Mouse (Mus musculus) limb, embryonic 12.5 days (tissue): ENCODE results near the gene Fam19a5. TPM values are rescaled to one million over a fixed set of nuclear protein-coding genes. Genes with fewer than 3 reads are reported as not detected.

Experiments
- ATAC-seq: fragments of 200-750 bp; cut with Nextera tagmentation; 2 replicates; pipeline ENCODE4 v1.8.0; 2017; ENCODE audit warnings: low read depth, moderate TSS enrichment; ENCODE audit not compliant: insufficient number of reproducible peaks, insufficient read depth, low FRiP score, low TSS enrichment
- H3K27ac ChIP-seq: fragments of 300-500 bp; sonication (generic); 2 replicates; pipeline ENCODE4 v1.5.1; 2016; ENCODE audit warnings: mild to moderate bottlenecking, moderate library complexity
- H3K27me3 ChIP-seq: fragments of 300-500 bp; sonication (generic); 2 replicates; pipeline ENCODE4 v1.6.1; 2016; ENCODE audit warnings: mild to moderate bottlenecking, moderate library complexity
- H3K36me3 ChIP-seq: fragments of 300-500 bp; sonication (generic); 2 replicates; pipeline ENCODE4 v1.6.1; 2016; ENCODE audit warnings: mild to moderate bottlenecking, moderate library complexity
- H3K4me1 ChIP-seq: fragments of 300-500 bp; sonication (generic); replicated peaks from 2 replicates; pipeline ENCODE4 v1.6.1; 2016
- H3K4me2 ChIP-seq: fragments of 300-500 bp; sonication (generic); 2 replicates; pipeline ENCODE4 v1.6.1; 2016; ENCODE audit warnings: mild to moderate bottlenecking, moderate library complexity
- H3K4me3 ChIP-seq: fragments of 300-500 bp; sonication (generic); replicated peaks from 2 replicates; pipeline ENCODE4 v1.5.1; 2016; ENCODE audit warnings: mild to moderate bottlenecking
- H3K9ac ChIP-seq: fragments of 300-500 bp; sonication (generic); replicated peaks from 2 replicates; pipeline ENCODE4 v1.6.1; 2016; ENCODE audit warnings: mild to moderate bottlenecking, moderate library complexity
- H3K9me3 ChIP-seq: fragments of 300-500 bp; sonication (generic); 2 replicates; pipeline ENCODE4 v1.6.1; 2016; ENCODE audit warnings: mild to moderate bottlenecking, moderate library complexity
- WGBS: fragments of 180-500 bp; shearing (Covaris S2); methylation state at CpG from one replicate; pipeline ENCODE4 v1.1.7; 2016; 5-methylcytosine and 5-hydroxymethylcytosine counted together
- polyA plus RNA-seq: library from polyadenylated mRNA; unstranded; fragments of >200 nt; fragmentation: Nextera tagmentation; extraction: Ambion mirVana; gene quantifications from 2 replicates; pipeline ENCODE4 v1.2.1, GENCODE M21; 2016

The Fam19a5 gene
- 2.6 and 3.5 TPM in 2 replicates for polyA plus RNA-seq

DNA sequence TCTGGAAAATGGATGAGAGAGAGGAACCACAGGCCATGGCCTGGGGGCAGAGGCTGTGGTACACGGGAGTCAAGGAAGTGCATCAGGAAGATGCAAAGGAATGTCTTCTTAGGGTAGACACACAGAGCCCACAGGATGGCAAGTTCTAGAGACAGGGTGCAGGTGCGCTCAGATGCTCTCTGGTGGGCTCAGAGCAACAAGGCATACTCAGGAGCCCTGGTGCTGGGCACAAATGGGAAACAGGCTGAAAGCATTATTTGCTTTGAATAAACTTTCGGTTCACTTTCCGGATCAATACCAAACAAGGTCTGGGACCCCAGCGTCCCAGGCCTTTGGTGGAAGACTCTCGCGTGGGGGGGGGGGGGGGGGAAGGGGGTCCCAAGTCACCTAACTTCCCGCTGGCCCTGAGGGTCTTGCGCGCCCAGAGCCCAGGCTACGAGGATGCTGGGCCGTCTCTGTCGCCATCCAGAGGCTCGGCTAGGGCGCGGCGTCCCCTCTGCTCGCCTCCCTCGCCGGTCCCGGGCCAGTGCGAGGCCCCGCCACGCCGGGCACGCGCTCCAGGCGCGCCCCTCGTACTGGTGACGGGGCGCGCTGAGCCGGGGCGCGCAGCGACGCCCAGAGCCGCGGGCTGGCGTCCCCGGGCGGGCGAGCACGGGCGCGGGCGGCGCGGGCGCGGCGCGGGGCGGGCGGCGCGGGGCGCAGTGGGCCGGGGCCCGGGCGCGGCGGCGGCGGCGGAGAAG, at the start of gene Fam19a5:
Gene Fam19a5 (plus strand): TSS at position 701 of the 740 bp plus-strand sequence.
- Histone ChIP-seq H3K27ac (no peak within 1 kb of the TSS), H3K9me3 (no peaks in the 10 kb centered on the region), H3K4me2 (peak within 1 kb of the TSS; percentile 95), H3K36me3 (no peaks in the 10 kb centered on the region), H3K9ac (peak within 1 kb of the TSS; percentile 51), H3K4me3 (peak within 1 kb of the TSS; percentile 51), H3K27me3 (peaks cover 92% of the 10 kb centered on the region), H3K4me1 (peaks cover 3% of the 10 kb centered on the region)
- ATAC-seq = no peak
- WGBS = 1% methylated on average over 46 of the region's 67 CpGs

- ATAC-seq = no peak
- Histone ChIP-seq H3K36me3 (no peaks in the 10 kb centered on the region), H3K9me3 (no peaks in the 10 kb centered on the region), H3K9ac (no peak overlapping the region), H3K4me3 (no peak overlapping the region), H3K4me1 (no peaks in the 10 kb centered on the region), H3K27me3 (no peaks in the 10 kb centered on the region), H3K4me2 (no peak overlapping the region), H3K27ac (no peak overlapping the region)
- 80% methylated on average over 3 of the region's 3 CpGs for WGBS
Observed at GRCm38 (mm10) chr15:87501737-87502136, 42.4 kb upstream of the Fam19a5 start.

GRCm38 (mm10) chr15:87507349-87507748, 36.8 kb upstream of the Fam19a5 start:
- Histone ChIP-seq H3K4me1 (no peaks in the 10 kb centered on the region), H3K27ac (no peak overlapping the region), H3K9me3 (no peaks in the 10 kb centered on the region), H3K4me3 (no peak overlapping the region), H3K27me3 (no peaks in the 10 kb centered on the region), H3K9ac (no peak overlapping the region), H3K36me3 (no peaks in the 10 kb centered on the region), H3K4me2 (no peak overlapping the region)
- no peak for ATAC-seq
- 75% methylated on average over 3 of the region's 3 CpGs for WGBS

DNA sequence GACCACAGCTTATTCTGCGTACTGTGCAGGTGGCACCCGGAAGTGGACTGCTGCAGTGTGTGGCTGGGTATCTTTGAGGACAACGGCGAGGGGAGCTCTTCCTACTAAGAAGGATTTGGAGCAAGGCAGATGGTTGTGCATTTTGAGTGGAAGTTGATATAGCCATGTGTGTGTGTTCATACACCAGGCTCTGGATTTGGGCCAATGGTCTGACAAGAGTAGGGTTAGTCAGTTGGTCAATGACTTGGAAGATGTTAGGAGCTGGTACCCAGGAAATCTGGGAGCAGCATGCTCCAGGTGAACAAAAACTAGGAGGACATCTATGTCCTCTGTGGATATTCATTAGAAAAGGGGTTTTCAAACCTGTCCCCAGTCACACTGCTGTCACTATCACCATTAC, 33.2 kb upstream of the Fam19a5 start:
- no peaks in the 10 kb centered on the region for H3K9me3 ChIP-seq
- 92% methylated on average over 4 of the region's 4 CpGs for WGBS
- H3K4me1 ChIP-seq = no peaks in the 10 kb centered on the region
- H3K9ac ChIP-seq = no peak overlapping the region
- no peak overlapping the region for H3K4me3 ChIP-seq
- no peak for ATAC-seq
- H3K27me3 ChIP-seq = no peaks in the 10 kb centered on the region
- H3K27ac ChIP-seq = no peak overlapping the region
- H3K36me3 ChIP-seq = no peaks in the 10 kb centered on the region
- no peak overlapping the region for H3K4me2 ChIP-seq

- Histone ChIP-seq H3K9ac (no peak overlapping the region), H3K27me3 (no peaks in the 10 kb centered on the region), H3K4me1 (no peaks in the 10 kb centered on the region), H3K9me3 (no peaks in the 10 kb centered on the region), H3K27ac (no peak overlapping the region), H3K36me3 (no peaks in the 10 kb centered on the region), H3K4me2 (no peak overlapping the region), H3K4me3 (no peak overlapping the region)
- no peak for ATAC-seq
Observed at GRCm38 (mm10) chr15:87518161-87518560, 25.9 kb upstream of the Fam19a5 start.

DNA sequence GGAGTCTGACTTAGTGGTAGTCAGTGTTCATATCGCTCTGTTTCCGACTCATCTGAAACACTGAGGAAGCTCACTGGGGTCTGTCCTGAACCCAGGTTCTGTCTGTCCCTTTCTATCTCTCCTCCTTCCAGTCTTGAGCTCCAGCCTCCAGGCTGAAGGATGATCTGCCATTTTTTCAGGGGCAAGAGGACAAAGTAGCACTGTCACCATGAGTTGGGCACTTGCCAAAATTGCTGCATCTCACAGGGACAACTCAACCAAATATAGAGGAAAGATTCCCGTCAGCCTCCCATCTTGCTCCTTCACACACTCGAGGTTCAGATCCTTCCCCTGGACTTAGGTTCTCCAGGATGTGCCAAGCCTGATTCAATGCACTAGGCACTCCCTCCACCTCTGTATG, 14.8 kb upstream of the Fam19a5 start:
- Histone ChIP-seq H3K4me3 (no peak overlapping the region), H3K27me3 (no peaks in the 10 kb centered on the region; the same call in 1 of the 2 replicates), H3K4me2 (no peak overlapping the region), H3K9me3 (no peaks in the 10 kb centered on the region), H3K27ac (no peak overlapping the region), H3K36me3 (no peaks in the 10 kb centered on the region), H3K9ac (no peak overlapping the region), H3K4me1 (no peaks in the 10 kb centered on the region)
- 84% methylated on average over 4 of the region's 4 CpGs for WGBS
- no peak for ATAC-seq

DNA sequence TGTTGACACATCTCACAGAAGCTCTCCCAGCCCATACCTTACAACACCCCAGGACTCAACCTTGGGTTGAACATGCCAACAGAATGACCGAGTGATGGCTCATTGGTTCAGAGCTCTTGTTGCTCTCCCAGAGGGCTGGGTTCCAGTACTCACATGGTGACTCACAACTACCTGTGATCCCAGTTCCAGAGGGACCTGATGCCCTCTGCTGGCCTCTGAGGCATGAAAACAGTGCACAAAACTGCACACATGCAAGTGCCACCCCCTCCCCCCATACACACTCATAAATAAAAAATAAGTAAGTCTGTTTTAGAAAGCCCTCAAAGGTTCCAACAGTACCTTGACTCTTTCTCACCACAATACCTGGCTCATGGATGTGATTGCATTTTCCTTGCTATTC, 2.4 kb upstream of the Fam19a5 start:
- 56% methylated on average over 1 of the region's 1 CpGs for WGBS
- ATAC-seq = no peak
- H3K4me3 ChIP-seq = no peak overlapping the region
- peaks cover 3% of the 10 kb centered on the region for H3K4me1 ChIP-seq
- H3K27ac ChIP-seq = no peak overlapping the region
- no peaks in the 10 kb centered on the region for H3K9me3 ChIP-seq
- H3K36me3 ChIP-seq = no peaks in the 10 kb centered on the region
- no peak overlapping the region for H3K9ac ChIP-seq
- peaks cover 71% of the 10 kb centered on the region for H3K27me3 ChIP-seq
- H3K4me2 ChIP-seq = no peak overlapping the region

DNA sequence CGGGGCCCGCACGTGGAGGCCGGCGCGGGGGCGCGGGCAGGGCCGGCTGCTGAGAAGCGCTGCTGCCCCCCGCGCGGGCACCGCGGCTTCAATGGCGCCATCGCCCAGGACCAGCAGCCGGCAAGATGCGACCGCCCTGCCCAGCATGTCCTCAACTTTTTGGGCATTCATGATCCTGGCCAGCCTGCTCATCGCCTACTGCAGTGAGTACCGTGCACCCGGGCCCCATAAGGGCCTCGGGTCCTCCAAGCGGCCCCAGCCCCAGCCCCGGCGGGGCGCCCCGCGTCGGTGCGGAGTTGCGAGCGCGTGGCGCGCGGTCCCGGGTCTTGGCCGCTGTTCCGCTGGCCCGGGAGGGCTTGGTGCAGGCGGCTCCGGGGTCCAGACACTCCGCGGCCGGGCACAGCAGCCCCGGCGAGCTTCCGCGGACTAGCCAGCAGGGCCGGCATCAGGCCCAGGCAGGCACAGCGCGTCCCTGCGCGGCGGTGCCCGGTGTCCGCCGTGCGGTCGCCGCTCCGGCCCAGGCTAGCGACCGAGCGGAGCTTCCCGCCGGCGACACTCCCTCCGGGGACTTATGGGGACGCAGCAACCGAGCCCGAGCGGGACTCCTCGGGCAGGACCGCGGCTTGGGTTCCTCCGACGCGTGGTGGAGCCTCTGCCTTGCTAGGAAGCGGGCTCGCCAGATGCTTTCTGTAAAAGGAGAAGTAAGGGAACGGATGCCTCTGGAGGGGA, 466 bp downstream of the Fam19a5 start:
- H3K27ac ChIP-seq = no peak overlapping the region

GRCm38 (mm10) chr15:87545130-87545642, 1.1 kb downstream of the Fam19a5 start:
- no peaks in the 10 kb centered on the region for H3K9me3 ChIP-seq
- WGBS = 8% methylated on average over 18 of the region's 18 CpGs
- peaks cover 3% of the 10 kb centered on the region for H3K4me1 ChIP-seq
- H3K4me2 ChIP-seq = peak overlapping the region; percentile 95
- H3K27ac ChIP-seq = no peak overlapping the region
- H3K27me3 ChIP-seq = peaks cover 96% of the 10 kb centered on the region
- peak overlapping the region; percentile 51 for H3K4me3 ChIP-seq
- peak overlapping the region; percentile 51; the same call in 1 of the 2 replicates for H3K9ac ChIP-seq
- peak; percentile 26; the same call in 1 of the 2 replicates for ATAC-seq
- no peaks in the 10 kb centered on the region for H3K36me3 ChIP-seq

More for the DNA sequence above, 466 bp downstream of the Fam19a5 start:
- ATAC-seq = peak; percentile 61; the same call in 1 of the 2 replicates
- no peaks in the 10 kb centered on the region for H3K36me3 ChIP-seq
- peak overlapping the region; percentile 95 for H3K4me2 ChIP-seq
- peak overlapping the region; percentile 51 for H3K9ac ChIP-seq
- WGBS = under 1% methylated on average over 80 of the region's 84 CpGs
- H3K27me3 ChIP-seq = peaks cover 95% of the 10 kb centered on the region
- peaks cover 3% of the 10 kb centered on the region for H3K4me1 ChIP-seq
- peak overlapping the region; percentile 51 for H3K4me3 ChIP-seq
- no peaks in the 10 kb centered on the region for H3K9me3 ChIP-seq

GRCm38 (mm10) chr15:87545731-87546360, 1.7 kb downstream of the Fam19a5 start:
- H3K4me1 ChIP-seq = peaks cover 3% of the 10 kb centered on the region
- peaks cover 96% of the 10 kb centered on the region for H3K27me3 ChIP-seq
- H3K9me3 ChIP-seq = no peaks in the 10 kb centered on the region
- no peak overlapping the region for H3K9ac ChIP-seq
- H3K27ac ChIP-seq = no peak overlapping the region
- ATAC-seq = no peak
- H3K36me3 ChIP-seq = no peaks in the 10 kb centered on the region
- H3K4me2 ChIP-seq = no peak overlapping the region
- WGBS = 20% methylated on average over 8 of the region's 8 CpGs
- H3K4me3 ChIP-seq = no peak overlapping the region; the same call in 1 of the 2 replicates

DNA sequence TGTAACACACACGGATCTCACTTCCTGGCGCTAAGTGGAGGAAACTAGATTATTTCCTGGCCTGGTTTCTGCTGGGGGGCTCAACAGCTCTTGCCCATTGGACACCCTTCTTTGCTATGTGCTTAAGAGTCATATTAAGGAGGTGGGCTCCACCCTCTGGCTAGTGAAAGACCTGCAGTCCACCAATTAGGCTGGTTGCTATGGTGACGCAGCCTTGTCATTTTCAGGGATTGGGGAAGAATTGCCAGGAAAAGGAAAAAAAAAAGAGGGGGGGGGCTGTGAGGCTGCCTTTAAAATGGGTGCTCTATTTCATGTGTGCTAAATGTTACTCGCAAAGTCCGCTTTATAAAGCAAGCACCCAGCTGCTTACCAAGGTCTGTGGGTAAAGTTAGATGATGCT, 2.9 kb downstream of the Fam19a5 start:
- Histone ChIP-seq H3K9ac (no peak overlapping the region), H3K9me3 (no peaks in the 10 kb centered on the region), H3K4me3 (no peak overlapping the region), H3K27ac (no peak overlapping the region), H3K4me2 (no peak overlapping the region), H3K36me3 (no peaks in the 10 kb centered on the region), H3K4me1 (peaks cover 3% of the 10 kb centered on the region), H3K27me3 (peaks cover 91% of the 10 kb centered on the region)
- ATAC-seq = no peak
- WGBS = 40% methylated on average over 5 of the region's 5 CpGs
